Mouse (Mus musculus): ENCODE results near the gene Myo18a.

DNA sequence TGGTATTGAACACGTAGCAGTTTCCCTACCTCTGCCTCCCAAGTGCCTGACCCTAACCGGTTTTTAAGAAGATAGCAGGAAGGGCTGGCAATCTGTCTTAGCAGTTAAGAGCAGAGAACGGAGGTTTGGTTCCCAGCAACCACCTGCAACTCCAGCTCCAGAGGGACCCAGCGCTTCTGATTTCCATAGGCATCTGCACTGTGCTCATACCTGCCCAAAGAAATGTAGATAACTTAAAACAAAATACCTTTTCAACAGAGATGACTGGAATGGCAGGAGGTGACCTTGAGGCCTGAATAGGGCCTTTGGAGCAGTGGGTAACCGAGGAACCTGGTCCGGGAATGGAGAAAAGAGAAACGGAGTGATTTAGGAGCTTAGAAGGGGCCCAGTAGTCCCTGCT, 24.5 kb upstream of the Myo18a start:
- TF ChIP-seq EP300 (IDR thresholded peaks at IDR 0.05) = no peak
- TF ChIP-seq CTCF (IDR thresholded peaks at IDR 0.05) = no peak

All from lung, postnatal 0 days (tissue).